Mouse (Mus musculus): ENCODE measurements around the gene Tmem132c. TPM values are rescaled to one million over a fixed set of nuclear protein-coding genes. Genes with fewer than 3 reads are reported as not detected.

Tmem132c gene
- polyA plus RNA-seq, 1 experiment from 2014 or later: 2.0 TPM

- H3K9me3 ChIP-seq: no peaks in the 10 kb centered on the region
- no peaks in the 10 kb centered on the region for H3K4me1 ChIP-seq
- H3K27ac ChIP-seq: no peak overlapping the region
- no peak overlapping the region for H3K9ac ChIP-seq
- ATAC-seq (ENCODE audit: insufficient read depth, low FRiP score, low read depth): no peak
- no peaks in the 10 kb centered on the region for H3K36me3 ChIP-seq
- H3K4me2 ChIP-seq: no peak overlapping the region
- 17% methylated on average over 11 of the region's 11 CpGs for WGBS
- no peak overlapping the region for H3K4me3 ChIP-seq (replicated peaks)
- no peaks in the 10 kb centered on the region for H3K27me3 ChIP-seq (replicated peaks)
These were observed 236.7 kb downstream of the Tmem132c start for GRCm38 (mm10) chr5:127478322-127478721.

- ATAC-seq (ENCODE audit: insufficient read depth, low FRiP score, low read depth): no peak
- WGBS: 70% methylated on average over 9 of the region's 9 CpGs
- Histone ChIP-seq H3K9ac (no peak overlapping the region), H3K4me1 (peaks cover 8% of the 10 kb centered on the region; the same call in 1 of the 2 replicates), H3K36me3 (no peaks in the 10 kb centered on the region), H3K4me2 (no peak overlapping the region), H3K27me3 (replicated peaks) (no peaks in the 10 kb centered on the region), H3K27ac (no peak overlapping the region), H3K4me3 (replicated peaks) (no peak overlapping the region), H3K9me3 (no peaks in the 10 kb centered on the region)
These were observed 239.3 kb downstream of the Tmem132c start for GRCm38 (mm10) chr5:127480931-127481330.

GRCm38 (mm10) chr5:127481416-127481815 lies 239.8 kb downstream of the Tmem132c start:
- peaks cover 8% of the 10 kb centered on the region; the same call in 1 of the 2 replicates for H3K4me1 ChIP-seq
- no peaks in the 10 kb centered on the region for H3K27me3 ChIP-seq (replicated peaks)
- H3K9me3 ChIP-seq: no peaks in the 10 kb centered on the region
- H3K4me2 ChIP-seq: no peak overlapping the region
- ATAC-seq (ENCODE audit: insufficient read depth, low FRiP score, low read depth): no peak
- H3K27ac ChIP-seq: no peak overlapping the region
- no peak overlapping the region for H3K4me3 ChIP-seq (replicated peaks)
- 30% methylated on average over 5 of the region's 5 CpGs for WGBS
- H3K36me3 ChIP-seq: no peaks in the 10 kb centered on the region
- H3K9ac ChIP-seq: no peak overlapping the region

GRCm38 (mm10) chr5:127482342-127482741 lies 240.7 kb downstream of the Tmem132c start:
- Histone ChIP-seq H3K36me3 (no peaks in the 10 kb centered on the region), H3K4me1 (peaks cover 8% of the 10 kb centered on the region; the same call in 1 of the 2 replicates), H3K9ac (no peak overlapping the region), H3K4me2 (no peak overlapping the region), H3K27ac (no peak overlapping the region), H3K4me3 (replicated peaks) (no peak overlapping the region), H3K9me3 (no peaks in the 10 kb centered on the region), H3K27me3 (replicated peaks) (no peaks in the 10 kb centered on the region)
- WGBS: 69% methylated on average over 3 of the region's 3 CpGs
- no peak for ATAC-seq (ENCODE audit: insufficient read depth, low FRiP score, low read depth)

- Histone ChIP-seq H3K4me1 (peaks cover 8% of the 10 kb centered on the region; the same call in 1 of the 2 replicates), H3K9ac (no peak overlapping the region), H3K4me2 (no peak overlapping the region), H3K36me3 (no peaks in the 10 kb centered on the region), H3K4me3 (replicated peaks) (no peak overlapping the region), H3K27me3 (replicated peaks) (no peaks in the 10 kb centered on the region), H3K27ac (no peak overlapping the region), H3K9me3 (no peaks in the 10 kb centered on the region; the same call in 1 of the 2 replicates)
- 29% methylated on average over 8 of the region's 8 CpGs for WGBS
- no peak for ATAC-seq (ENCODE audit: insufficient read depth, low FRiP score, low read depth)
These were observed 242.5 kb downstream of the Tmem132c start for GRCm38 (mm10) chr5:127483955-127484659.

GRCm38 (mm10) chr5:127484813-127485486 lies 243.3 kb downstream of the Tmem132c start:
- H3K4me1 ChIP-seq: peaks cover 8% of the 10 kb centered on the region; the same call in 1 of the 2 replicates
- no peak overlapping the region for H3K4me2 ChIP-seq
- 21% methylated on average over 13 of the region's 13 CpGs for WGBS
- no peaks in the 10 kb centered on the region; the same call in 1 of the 2 replicates for H3K9me3 ChIP-seq
- H3K4me3 ChIP-seq (replicated peaks): no peak overlapping the region
- no peak overlapping the region for H3K9ac ChIP-seq
- ATAC-seq (ENCODE audit: insufficient read depth, low FRiP score, low read depth): no peak
- H3K27me3 ChIP-seq (replicated peaks): no peaks in the 10 kb centered on the region
- H3K36me3 ChIP-seq: no peaks in the 10 kb centered on the region
- no peak overlapping the region for H3K27ac ChIP-seq

- no peak for ATAC-seq (ENCODE audit: insufficient read depth, low FRiP score, low read depth)
- peaks cover 8% of the 10 kb centered on the region; the same call in 1 of the 2 replicates for H3K4me1 ChIP-seq
- H3K27ac ChIP-seq: no peak overlapping the region
- H3K4me2 ChIP-seq: no peak overlapping the region
- H3K4me3 ChIP-seq (replicated peaks): no peak overlapping the region
- H3K9me3 ChIP-seq: no peaks in the 10 kb centered on the region; the same call in 1 of the 2 replicates
- no peaks in the 10 kb centered on the region for H3K36me3 ChIP-seq
- H3K9ac ChIP-seq: no peak overlapping the region
- 81% methylated on average over 6 of the region's 6 CpGs for WGBS
- no peaks in the 10 kb centered on the region for H3K27me3 ChIP-seq (replicated peaks)
These were observed 245.6 kb downstream of the Tmem132c start for GRCm38 (mm10) chr5:127487190-127487589.

GRCm38 (mm10) chr5:127488666-127489065 lies 247.1 kb downstream of the Tmem132c start:
- no peak overlapping the region for H3K4me2 ChIP-seq
- no peaks in the 10 kb centered on the region for H3K36me3 ChIP-seq
- no peak for ATAC-seq (ENCODE audit: insufficient read depth, low FRiP score, low read depth)
- H3K27me3 ChIP-seq (replicated peaks): no peaks in the 10 kb centered on the region
- H3K4me1 ChIP-seq: peaks cover 8% of the 10 kb centered on the region; the same call in 1 of the 2 replicates
- no peak overlapping the region for H3K27ac ChIP-seq
- no peak overlapping the region for H3K4me3 ChIP-seq (replicated peaks)
- no peak overlapping the region for H3K9ac ChIP-seq
- H3K9me3 ChIP-seq: no peaks in the 10 kb centered on the region; the same call in 1 of the 2 replicates
- WGBS: 73% methylated on average over 13 of the region's 13 CpGs

GRCm38 (mm10) chr5:127491724-127492123 lies 250.1 kb downstream of the Tmem132c start:
- Histone ChIP-seq H3K4me3 (replicated peaks) (no peak overlapping the region), H3K27me3 (replicated peaks) (no peaks in the 10 kb centered on the region), H3K9me3 (no peaks in the 10 kb centered on the region; the same call in 1 of the 2 replicates), H3K9ac (no peak overlapping the region), H3K27ac (no peak overlapping the region), H3K36me3 (no peaks in the 10 kb centered on the region), H3K4me1 (no peaks in the 10 kb centered on the region), H3K4me2 (no peak overlapping the region)
- WGBS: 83% methylated on average over 3 of the region's 3 CpGs
- no peak for ATAC-seq (ENCODE audit: insufficient read depth, low FRiP score, low read depth)

- no peak overlapping the region for H3K4me2 ChIP-seq
- H3K9ac ChIP-seq: no peak overlapping the region
- H3K4me3 ChIP-seq (replicated peaks): no peak overlapping the region
- H3K27me3 ChIP-seq (replicated peaks): no peaks in the 10 kb centered on the region
- WGBS: 51% methylated on average over 7 of the region's 7 CpGs
- H3K36me3 ChIP-seq: no peaks in the 10 kb centered on the region
- H3K9me3 ChIP-seq: no peaks in the 10 kb centered on the region
- no peak for ATAC-seq (ENCODE audit: insufficient read depth, low FRiP score, low read depth)
- H3K27ac ChIP-seq: no peak overlapping the region
- no peaks in the 10 kb centered on the region for H3K4me1 ChIP-seq
These were observed 255.3 kb downstream of the Tmem132c start for GRCm38 (mm10) chr5:127496895-127497294.

- 62% methylated on average over 12 of the region's 12 CpGs for WGBS
- H3K27ac ChIP-seq: no peak overlapping the region
- no peaks in the 10 kb centered on the region for H3K27me3 ChIP-seq (replicated peaks)
- H3K4me2 ChIP-seq: no peak overlapping the region
- H3K9ac ChIP-seq: no peak overlapping the region
- H3K9me3 ChIP-seq: no peaks in the 10 kb centered on the region
- ATAC-seq (ENCODE audit: insufficient read depth, low FRiP score, low read depth): no peak
- no peaks in the 10 kb centered on the region for H3K4me1 ChIP-seq
- no peaks in the 10 kb centered on the region for H3K36me3 ChIP-seq
- no peak overlapping the region for H3K4me3 ChIP-seq (replicated peaks)
These were observed 257.7 kb downstream of the Tmem132c start for GRCm38 (mm10) chr5:127499151-127499827.

GRCm38 (mm10) chr5:127502838-127503237 lies 261.2 kb downstream of the Tmem132c start:
- Histone ChIP-seq H3K4me2 (no peak overlapping the region), H3K27me3 (replicated peaks) (no peaks in the 10 kb centered on the region), H3K9ac (no peak overlapping the region), H3K27ac (no peak overlapping the region), H3K9me3 (no peaks in the 10 kb centered on the region), H3K36me3 (no peaks in the 10 kb centered on the region), H3K4me1 (no peaks in the 10 kb centered on the region), H3K4me3 (replicated peaks) (no peak overlapping the region)
- 19% methylated on average over 7 of the region's 7 CpGs for WGBS
- ATAC-seq (ENCODE audit: insufficient read depth, low FRiP score, low read depth): no peak

All from stomach, embryonic 15.5 days (tissue).